Mouse (Mus musculus) hindbrain, embryonic 10.5 days (tissue): ENCODE results near the gene Ntf3. TPM values are rescaled to one million over a fixed set of nuclear protein-coding genes. Genes with fewer than 3 reads are reported as not detected.

ENCODE experiments used
- DNase-seq: peaks from one replicate; pipeline ENCODE4 v3.0.0-alpha.2; 2017; ENCODE audit warnings: low spot score
- H3K27ac ChIP-seq: fragments of 300-500 bp; sonication (generic); 2 replicates; pipeline ENCODE4 v1.5.1; 2016; ENCODE audit warnings: mild to moderate bottlenecking, moderate library complexity
- H3K27me3 ChIP-seq: fragments of 300-500 bp; sonication (generic); 2 replicates; pipeline ENCODE4 v1.6.1; 2016; ENCODE audit warnings: mild to moderate bottlenecking; ENCODE audit not compliant: poor library complexity, insufficient read depth, severe bottlenecking
- H3K36me3 ChIP-seq: fragments of 300-500 bp; sonication (generic); 2 replicates; pipeline ENCODE4 v1.6.1; 2016; ENCODE audit warnings: mild to moderate bottlenecking, moderate library complexity
- H3K4me1 ChIP-seq: fragments of 300-500 bp; sonication (generic); replicated peaks from 2 replicates; pipeline ENCODE4 v1.6.1; 2016; ENCODE audit warnings: mild to moderate bottlenecking
- H3K4me3 ChIP-seq: fragments of 300-500 bp; sonication (generic); 2 replicates; pipeline ENCODE4 v1.5.1; 2016; ENCODE audit warnings: mild to moderate bottlenecking, moderate library complexity
- H3K9me3 ChIP-seq: fragments of 300-500 bp; sonication (generic); 2 replicates; pipeline ENCODE4 v1.6.1; 2016; ENCODE audit warnings: mild to moderate bottlenecking, moderate library complexity
- WGBS: fragments of 180-500 bp; shearing (Covaris S2); methylation state at CpG from one replicate; pipeline ENCODE4 v1.1.7; 2016; 5-methylcytosine and 5-hydroxymethylcytosine counted together
- polyA plus RNA-seq: library from polyadenylated mRNA; unstranded; fragments of >200 nt; fragmentation: Nextera tagmentation; extraction: Ambion mirVana; gene quantifications from 2 replicates; pipeline ENCODE4 v1.2.1, GENCODE M21; 2016

Gene Ntf3
- polyA plus RNA-seq, 1 experiment from 2014 or later, result 6.0 TPM

GRCm38 (mm10) chr6:126090063-126090462 lies 76.6 kb downstream of the Ntf3 start:
- Histone ChIP-seq H3K4me1 (no peaks in the 10 kb centered on the region), H3K9me3 (no peaks in the 10 kb centered on the region), H3K4me3 (no peak overlapping the region), H3K27ac (no peak overlapping the region), H3K36me3 (no peaks in the 10 kb centered on the region), H3K27me3 (no peaks in the 10 kb centered on the region)
- no peak for DNase-seq
- WGBS, result 80% methylated on average over 1 of the region's 1 CpGs

- H3K4me1 ChIP-seq, result no peaks in the 10 kb centered on the region
- H3K9me3 ChIP-seq, result no peaks in the 10 kb centered on the region
- DNase-seq, result no peak
- H3K4me3 ChIP-seq, result no peak overlapping the region
- H3K27me3 ChIP-seq, result no peaks in the 10 kb centered on the region
- no peaks in the 10 kb centered on the region for H3K36me3 ChIP-seq
- H3K27ac ChIP-seq, result no peak overlapping the region
- WGBS, result 95% methylated on average over 12 of the region's 12 CpGs
Observed at GRCm38 (mm10) chr6:126088489-126089265, 78.0 kb downstream of the Ntf3 start.

GRCm38 (mm10) chr6:126086321-126086950 lies 80.3 kb downstream of the Ntf3 start:
- no peaks in the 10 kb centered on the region for H3K9me3 ChIP-seq
- DNase-seq, result no peak
- H3K4me3 ChIP-seq, result no peak overlapping the region
- H3K27ac ChIP-seq, result no peak overlapping the region
- no peaks in the 10 kb centered on the region for H3K36me3 ChIP-seq
- no peaks in the 10 kb centered on the region for H3K27me3 ChIP-seq
- H3K4me1 ChIP-seq, result no peaks in the 10 kb centered on the region
- 78% methylated on average over 3 of the region's 3 CpGs for WGBS

GRCm38 (mm10) chr6:126080531-126080930 lies 86.2 kb downstream of the Ntf3 start:
- no peaks in the 10 kb centered on the region for H3K36me3 ChIP-seq
- no peaks in the 10 kb centered on the region for H3K27me3 ChIP-seq
- DNase-seq, result no peak
- no peak overlapping the region for H3K27ac ChIP-seq
- H3K4me3 ChIP-seq, result no peak overlapping the region
- WGBS, result 80% methylated on average over 3 of the region's 3 CpGs
- H3K4me1 ChIP-seq, result no peaks in the 10 kb centered on the region
- no peaks in the 10 kb centered on the region for H3K9me3 ChIP-seq

GRCm38 (mm10) chr6:126057706-126058105 lies 109.0 kb downstream of the Ntf3 start:
- WGBS, result 85% methylated on average over 3 of the region's 3 CpGs
- Histone ChIP-seq H3K4me1 (no peaks in the 10 kb centered on the region), H3K27ac (no peak overlapping the region), H3K9me3 (no peaks in the 10 kb centered on the region), H3K4me3 (no peak overlapping the region), H3K36me3 (no peaks in the 10 kb centered on the region), H3K27me3 (no peaks in the 10 kb centered on the region)
- DNase-seq, result no peak

- WGBS, result 86% methylated on average over 5 of the region's 5 CpGs
- Histone ChIP-seq H3K4me3 (no peak overlapping the region), H3K36me3 (no peaks in the 10 kb centered on the region), H3K4me1 (no peaks in the 10 kb centered on the region), H3K9me3 (no peaks in the 10 kb centered on the region), H3K27ac (no peak overlapping the region), H3K27me3 (no peaks in the 10 kb centered on the region)
- DNase-seq, result no peak
Observed at GRCm38 (mm10) chr6:126053136-126053535, 113.6 kb downstream of the Ntf3 start.
